Mouse (Mus musculus) lung, embryonic 16.5 days (tissue): Measurements from ENCODE around the gene Tek. TPM values are rescaled to one million over a fixed set of nuclear protein-coding genes. Genes with fewer than 3 reads are reported as not detected.

Source experiments
- ATAC-seq: fragments of 200-750 bp; cut with Nextera tagmentation; 2 replicates; pipeline ENCODE4 v1.8.0; 2017; ENCODE audit warnings: low read depth, mild to moderate bottlenecking, moderate library complexity
- H3K27ac ChIP-seq: fragments of 300-500 bp; sonication (generic); 2 replicates; pipeline ENCODE4 v1.5.1; 2014; ENCODE audit warnings: mild to moderate bottlenecking, control low read depth, low read length
- H3K27me3 ChIP-seq: fragments of 300-500 bp; sonication (generic); 2 replicates; pipeline ENCODE4 v1.6.1; 2014; ENCODE audit warnings: low read depth, low read length, mixed read lengths; ENCODE audit not compliant: control insufficient read depth, insufficient read depth
- H3K36me3 ChIP-seq: fragments of 300-500 bp; sonication (generic); 2 replicates; pipeline ENCODE4 v1.6.1; 2014; ENCODE audit warnings: low read length; ENCODE audit not compliant: control insufficient read depth, insufficient read depth
- H3K4me1 ChIP-seq: fragments of 300-500 bp; sonication (generic); replicated peaks from 2 replicates; pipeline ENCODE4 v1.6.1; 2014; ENCODE audit warnings: low read length, mixed read lengths; ENCODE audit not compliant: control insufficient read depth, insufficient read depth
- H3K4me2 ChIP-seq: fragments of 300-500 bp; sonication (generic); 2 replicates; pipeline ENCODE4 v1.6.1; 2014; ENCODE audit warnings: low read depth, low read length, control low read depth
- H3K4me3 ChIP-seq: fragments of 300-500 bp; sonication (generic); 2 replicates; pipeline ENCODE4 v1.5.1; 2014; ENCODE audit warnings: mild to moderate bottlenecking, low read length, control low read depth
- H3K9ac ChIP-seq: fragments of 300-500 bp; sonication (generic); 2 replicates; pipeline ENCODE4 v1.6.1; 2014; ENCODE audit warnings: low read length, control low read depth
- H3K9me3 ChIP-seq: fragments of 300-500 bp; sonication (generic); 2 replicates; pipeline ENCODE4 v1.6.1; 2016; ENCODE audit warnings: low read length; ENCODE audit not compliant: control insufficient read depth
- WGBS: fragments of 180-500 bp; shearing (Covaris S2); extraction: QIAGEN DNeasy Blood & Tissue Kit; methylation state at CpG from one replicate; pipeline ENCODE4 v1.1.7; 2014; 5-methylcytosine and 5-hydroxymethylcytosine counted together
- polyA plus RNA-seq: library from polyadenylated mRNA; unstranded; fragments of >200 nt; fragmentation: Nextera tagmentation; extraction: Ambion mirVana; gene quantifications from 2 replicates; pipeline ENCODE4 v1.2.1, GENCODE M21; 2015

Tek gene
- polyA plus RNA-seq, 1 experiment from 2014 or later, result 49.5 TPM

GRCm38 (mm10) chr4:94766176-94766575, 27.1 kb downstream of the Tek start:
- WGBS, result 75% methylated on average over 7 of the region's 7 CpGs
- Histone ChIP-seq H3K9ac (no peak overlapping the region), H3K9me3 (no peaks in the 10 kb centered on the region), H3K4me2 (no peak overlapping the region), H3K36me3 (no peaks in the 10 kb centered on the region), H3K27me3 (no peaks in the 10 kb centered on the region), H3K27ac (no peak overlapping the region), H3K4me1 (no peaks in the 10 kb centered on the region), H3K4me3 (no peak overlapping the region)
- ATAC-seq, result no peak

- H3K36me3 ChIP-seq, result no peaks in the 10 kb centered on the region
- peak; percentile 28; the same call in 1 of the 2 replicates for ATAC-seq
- no peak overlapping the region for H3K9ac ChIP-seq
- no peak overlapping the region for H3K27ac ChIP-seq
- WGBS, result 64% methylated on average over 3 of the region's 3 CpGs
- no peaks in the 10 kb centered on the region for H3K4me1 ChIP-seq
- no peak overlapping the region for H3K4me3 ChIP-seq
- no peak overlapping the region for H3K4me2 ChIP-seq
- no peaks in the 10 kb centered on the region for H3K27me3 ChIP-seq
- no peaks in the 10 kb centered on the region for H3K9me3 ChIP-seq
Observed at GRCm38 (mm10) chr4:94768624-94769023, 29.5 kb downstream of the Tek start.

- no peaks in the 10 kb centered on the region for H3K4me1 ChIP-seq
- no peaks in the 10 kb centered on the region for H3K9me3 ChIP-seq
- H3K4me2 ChIP-seq, result no peak overlapping the region
- H3K36me3 ChIP-seq, result no peaks in the 10 kb centered on the region
- 90% methylated on average over 5 of the region's 5 CpGs for WGBS
- ATAC-seq, result no peak
- H3K27ac ChIP-seq, result no peak overlapping the region
- no peaks in the 10 kb centered on the region for H3K27me3 ChIP-seq
- no peak overlapping the region for H3K9ac ChIP-seq
- H3K4me3 ChIP-seq, result no peak overlapping the region
Observed at GRCm38 (mm10) chr4:94781043-94781442, 42.0 kb downstream of the Tek start.

- Histone ChIP-seq H3K36me3 (0 out of 2 replicates have a peak, but pooled peaks cover 3% of the 10 kb centered on the region), H3K9me3 (no peaks in the 10 kb centered on the region), H3K4me3 (no peak overlapping the region), H3K27me3 (no peaks in the 10 kb centered on the region), H3K9ac (no peak overlapping the region), H3K27ac (no peak overlapping the region), H3K4me2 (no peak overlapping the region), H3K4me1 (no peaks in the 10 kb centered on the region)
- WGBS, result 84% methylated on average over 2 of the region's 2 CpGs
- no peak for ATAC-seq
Observed at GRCm38 (mm10) chr4:94785921-94786320, 46.8 kb downstream of the Tek start.

GRCm38 (mm10) chr4:94803187-94803586, 64.1 kb downstream of the Tek start:
- Histone ChIP-seq H3K27me3 (no peaks in the 10 kb centered on the region), H3K4me3 (no peak overlapping the region), H3K4me1 (peaks cover 3% of the 10 kb centered on the region; the same call in 1 of the 2 replicates), H3K4me2 (no peak overlapping the region), H3K27ac (no peak overlapping the region), H3K36me3 (no peaks in the 10 kb centered on the region), H3K9ac (no peak overlapping the region), H3K9me3 (no peaks in the 10 kb centered on the region)
- WGBS, result 38% methylated on average over 1 of the region's 1 CpGs
- peak; percentile 51 for ATAC-seq

- Histone ChIP-seq H3K9me3 (no peaks in the 10 kb centered on the region; the same call in 1 of the 2 replicates), H3K27ac (no peak overlapping the region), H3K4me1 (no peaks in the 10 kb centered on the region), H3K4me2 (no peak overlapping the region), H3K9ac (no peak overlapping the region), H3K36me3 (peaks cover 8% of the 10 kb centered on the region; the same call in 1 of the 2 replicates), H3K4me3 (no peak overlapping the region), H3K27me3 (no peaks in the 10 kb centered on the region)
- ATAC-seq, result no peak
- WGBS, result 78% methylated on average over 1 of the region's 1 CpGs
Observed at GRCm38 (mm10) chr4:94810616-94811015, 71.5 kb downstream of the Tek start.

GRCm38 (mm10) chr4:94826891-94827290, 87.8 kb downstream of the Tek start:
- peak; percentile 48; the same call in 1 of the 2 replicates for ATAC-seq
- WGBS, result 68% methylated on average over 1 of the region's 1 CpGs
- Histone ChIP-seq H3K27me3 (no peaks in the 10 kb centered on the region), H3K4me3 (no peak overlapping the region), H3K9ac (no peak overlapping the region), H3K4me2 (no peak overlapping the region), H3K36me3 (peaks cover 2% of the 10 kb centered on the region; the same call in 1 of the 2 replicates), H3K4me1 (peaks cover 9% of the 10 kb centered on the region; the same call in 1 of the 2 replicates), H3K27ac (peak overlapping the region; percentile 68), H3K9me3 (0 out of 2 replicates have a peak, but pooled peaks cover 3% of the 10 kb centered on the region)

- H3K9me3 ChIP-seq, result 0 out of 2 replicates have a peak, but pooled peaks cover 3% of the 10 kb centered on the region
- H3K4me2 ChIP-seq, result no peak overlapping the region
- 36% methylated on average over 5 of the region's 5 CpGs for WGBS
- no peaks in the 10 kb centered on the region for H3K27me3 ChIP-seq
- no peak for ATAC-seq
- no peak overlapping the region for H3K9ac ChIP-seq
- H3K27ac ChIP-seq, result peak overlapping the region; percentile 3
- H3K4me1 ChIP-seq, result peaks cover 9% of the 10 kb centered on the region; the same call in 1 of the 2 replicates
- no peaks in the 10 kb centered on the region for H3K36me3 ChIP-seq
- no peak overlapping the region for H3K4me3 ChIP-seq
Observed at GRCm38 (mm10) chr4:94827429-94827828, 88.3 kb downstream of the Tek start.

- Histone ChIP-seq H3K9ac (no peak overlapping the region), H3K9me3 (no peaks in the 10 kb centered on the region), H3K4me2 (no peak overlapping the region), H3K27me3 (no peaks in the 10 kb centered on the region), H3K36me3 (no peaks in the 10 kb centered on the region; the same call in 1 of the 2 replicates), H3K4me1 (peaks cover 9% of the 10 kb centered on the region; the same call in 1 of the 2 replicates), H3K27ac (peak overlapping the region; percentile 43; the same call in 1 of the 2 replicates), H3K4me3 (no peak overlapping the region)
- 38% methylated on average over 6 of the region's 6 CpGs for WGBS
- ATAC-seq, result peak; percentile 85
Observed at GRCm38 (mm10) chr4:94829924-94830386, 90.9 kb downstream of the Tek start.
